Mouse (Mus musculus) adrenal gland, adult (tissue): Measurements from ENCODE around the gene Eci1.
A peak's percentile ranks its signal among the peaks of the same experiment; 100 is the strongest.
"Not testable (repeated sequence)": the region's sequence is repeated elsewhere in the genome, so short reads cannot be mapped to it uniquely, and the experiment has no call there.

Source experiments
- DNase-seq, 2 experiments: peaks; one replicate each; pipeline ENCODE4 v3.0.0; 2022 to 2023; ENCODE audit warnings: low spot score in 1 of 2; ENCODE audit not compliant: inconsistent age in 2 of 2

Eci1 gene

GRCm38 (mm10) chr17:24437016-24437415, 10.6 kb downstream of the Eci1 start:
- DNase-seq, result peak in 1 of 2 experiments; percentile 83

DNA sequence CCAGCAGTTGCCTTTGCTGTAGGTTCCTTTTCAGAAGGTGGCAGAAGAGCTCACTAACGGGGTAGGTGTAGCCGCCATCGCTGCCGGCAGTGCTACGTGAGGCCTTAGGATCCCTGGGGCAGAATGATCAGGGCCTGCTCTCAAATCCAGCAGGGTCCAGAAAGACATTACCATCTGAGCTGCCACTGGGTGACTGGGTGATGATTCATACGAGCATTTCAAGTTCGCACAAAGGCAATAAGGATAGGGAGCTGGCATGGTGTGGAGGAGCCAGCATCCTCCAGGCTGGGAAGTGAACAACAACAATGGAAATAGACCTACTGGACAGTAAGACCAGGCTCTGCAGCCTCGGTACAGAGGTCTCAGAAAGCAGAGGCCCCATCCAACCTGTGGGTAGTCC, 13.9 kb downstream of the Eci1 start:
- DNase-seq, result peak in 1 of 2 experiments; percentile 68

- no peak for DNase-seq
Observed at GRCm38 (mm10) chr17:24441148-24441547, 14.7 kb downstream of the Eci1 start.

DNA sequence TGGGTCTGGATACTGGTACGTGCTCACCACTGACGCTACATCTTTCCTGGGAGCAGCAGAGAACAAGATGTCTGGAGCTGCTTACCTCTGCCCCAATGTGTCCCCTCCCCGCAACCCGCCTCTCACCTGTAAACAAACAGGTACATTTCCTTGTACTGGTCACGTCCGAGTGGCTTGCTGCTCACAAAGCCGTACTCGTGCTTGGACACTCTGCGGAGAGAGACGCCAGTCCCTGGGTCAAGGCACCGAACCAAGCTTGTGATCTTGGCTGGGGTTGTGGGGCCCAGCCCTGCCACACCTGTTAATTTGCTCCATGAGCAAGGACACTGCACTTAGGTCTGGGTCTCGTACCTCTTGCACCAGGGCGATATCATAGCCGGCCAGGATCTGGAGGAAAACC, 15.7 kb downstream of the Eci1 start:
- DNase-seq, result no peak

DNA sequence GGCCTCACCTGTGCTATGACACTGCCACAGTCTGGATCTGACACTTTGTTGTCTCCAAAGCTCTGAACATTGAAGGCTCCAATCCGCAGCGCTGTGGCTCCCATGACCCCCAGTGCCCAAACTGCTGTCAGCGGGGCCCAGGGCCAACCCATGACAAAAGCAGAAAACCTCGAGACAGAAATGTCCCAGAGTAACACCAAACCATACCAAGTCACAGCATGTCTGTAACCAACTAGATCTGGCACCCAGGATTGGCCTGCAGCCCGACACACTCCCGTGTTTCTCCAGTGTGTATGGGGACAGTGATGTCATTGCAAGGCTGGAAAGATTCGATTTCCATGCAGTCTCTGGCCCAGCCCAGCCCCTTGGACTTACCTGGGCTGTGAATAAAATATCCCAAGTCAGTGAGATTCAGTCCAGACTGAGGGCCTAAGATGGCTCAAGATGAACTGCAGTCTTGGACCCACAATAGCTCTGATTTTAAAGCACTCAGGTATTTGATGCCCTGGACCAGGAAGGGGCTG, 16.3 kb downstream of the Eci1 start, which contains the start of gene Dnase1l2:
Gene Dnase1l2 (minus strand): TSS at position 474 of the 524 bp plus-strand sequence.
- no peak for DNase-seq

DNA sequence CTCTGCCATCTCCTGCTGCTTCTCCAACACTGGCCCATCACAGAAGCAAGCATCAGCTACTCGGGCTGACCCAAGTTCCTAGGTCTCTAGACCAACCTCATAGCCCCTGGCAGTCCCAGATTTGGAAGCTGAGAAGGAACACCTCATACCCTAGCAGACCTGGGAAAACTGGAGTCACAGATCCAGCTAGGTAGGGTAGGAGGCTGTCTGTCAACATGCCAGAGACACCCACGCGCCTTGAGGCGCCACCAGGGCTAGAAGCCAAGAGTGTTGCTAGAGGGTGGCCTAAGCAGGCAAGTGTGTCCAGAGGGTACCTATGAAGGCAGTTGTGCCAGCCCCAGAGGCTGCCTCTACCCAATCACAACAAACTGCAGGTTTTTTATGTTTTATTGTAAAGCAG, 17.0 kb downstream of the Eci1 start:
- DNase-seq, result no peak

DNA sequence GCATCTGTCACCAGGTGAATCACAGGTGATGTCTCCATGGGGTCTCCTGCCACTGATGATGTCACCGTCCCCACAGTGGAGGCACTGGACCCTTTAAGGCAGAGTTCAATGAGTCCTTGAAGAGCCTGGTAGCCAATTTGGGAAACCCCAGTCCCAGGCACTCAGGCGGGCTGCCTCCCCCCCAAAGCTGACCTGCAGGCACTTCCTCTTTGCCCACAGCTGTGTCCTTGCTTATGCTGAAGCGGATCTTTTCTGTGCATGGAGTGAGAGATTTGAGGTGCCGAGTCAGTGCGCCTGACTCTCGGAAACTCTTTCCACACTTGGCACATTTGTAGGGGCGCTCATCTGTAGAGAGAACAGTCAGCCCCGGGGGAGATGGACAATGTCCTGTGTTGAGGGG, 20.1 kb downstream of the Eci1 start:
- DNase-seq, result no peak

DNA sequence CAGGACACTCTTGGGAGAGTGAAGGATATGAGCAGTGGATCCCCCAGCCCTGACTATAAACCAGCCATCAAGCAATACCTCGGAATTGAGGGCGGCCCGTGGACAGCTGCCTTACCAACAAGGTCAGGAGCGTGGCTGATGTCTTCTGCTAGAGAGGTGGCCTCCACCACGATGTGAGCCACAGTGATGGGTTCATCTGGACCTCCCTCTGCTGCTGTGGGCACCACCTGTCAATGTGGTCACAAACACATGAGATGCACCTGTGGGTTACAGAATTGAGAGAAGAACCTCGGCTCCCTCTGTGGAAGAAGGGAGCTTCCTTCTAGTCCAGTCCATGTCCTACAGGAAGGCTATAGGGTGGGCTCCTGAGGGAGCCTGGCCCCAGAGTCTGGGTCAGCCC, 23.1 kb downstream of the Eci1 start:
- DNase-seq, result no peak

GRCm38 (mm10) chr17:24451220-24451619, 24.8 kb downstream of the Eci1 start:
- DNase-seq, result no peak

- peak; percentile 48 to 73 for DNase-seq
Observed at GRCm38 (mm10) chr17:24453372-24453771, 26.9 kb downstream of the Eci1 start.

DNA sequence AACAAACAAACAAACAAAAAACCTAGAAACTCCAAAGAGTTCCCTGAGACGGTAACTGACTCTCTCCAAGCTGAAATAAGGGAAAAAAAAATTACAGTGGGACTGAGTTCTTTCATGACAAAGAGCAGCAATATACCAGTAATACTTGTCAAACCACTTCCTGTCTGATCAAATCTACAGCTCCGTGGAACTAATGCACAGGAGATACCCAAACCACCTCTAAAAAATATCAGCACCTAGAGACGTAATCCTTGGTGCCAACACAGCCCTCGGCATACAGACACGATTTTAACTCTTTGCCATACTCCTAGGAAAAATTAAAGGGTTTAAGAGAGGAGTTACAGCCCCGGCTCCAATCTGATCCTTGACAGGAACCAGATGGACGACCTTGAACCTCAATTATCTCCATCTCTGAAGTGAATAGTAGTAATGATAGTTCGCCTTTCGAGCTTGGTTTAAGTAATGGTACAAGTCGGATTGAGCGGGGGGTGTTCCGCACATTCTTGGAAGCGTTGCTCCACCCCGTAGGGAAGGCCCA, 27.8 kb downstream of the Eci1 start:
- DNase-seq, result no peak

- DNase-seq, result peak; percentile 100
Observed at GRCm38 (mm10) chr17:24454756-24455522, 28.5 kb downstream of the Eci1 start.

DNA sequence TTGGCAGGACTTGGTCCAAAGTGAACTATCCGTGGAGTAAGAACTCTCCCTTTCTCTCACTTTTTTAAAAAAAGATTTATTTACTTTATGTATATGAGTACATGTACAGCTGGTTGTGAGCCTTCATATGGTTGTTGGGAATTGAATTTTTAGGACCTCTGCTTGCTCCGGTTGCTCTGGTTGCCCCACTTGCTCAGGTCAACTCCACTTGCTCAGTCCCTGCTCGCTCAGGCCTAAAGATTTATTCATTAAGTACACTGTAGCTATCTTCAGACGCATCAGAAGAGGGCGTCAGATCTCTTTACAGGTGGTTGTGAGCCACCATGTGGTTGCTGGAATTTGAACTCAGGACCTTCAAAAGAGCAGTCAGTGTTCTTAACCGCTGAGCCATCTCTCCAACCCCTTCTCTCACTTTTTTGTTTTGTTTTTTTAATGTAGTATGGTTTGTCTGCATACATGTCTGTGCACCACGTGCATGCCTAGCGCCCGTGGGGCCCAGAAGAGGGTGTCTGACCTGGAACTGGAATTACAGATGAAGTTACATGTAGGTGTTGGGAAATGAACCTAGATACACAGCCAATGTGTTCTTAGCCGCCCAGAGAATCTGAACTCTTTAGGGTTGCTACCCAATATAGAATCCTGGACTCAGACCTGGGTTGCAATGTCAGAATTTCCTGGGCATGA, 29.2 kb downstream of the Eci1 start:
- DNase-seq, result not testable (repeated sequence)

GRCm38 (mm10) chr17:24461580-24461979, 35.1 kb downstream of the Eci1 start:
- DNase-seq, result peak in 1 of 2 experiments; percentile 77

GRCm38 (mm10) chr17:24462932-24463331, 36.5 kb downstream of the Eci1 start:
- DNase-seq, result no peak

DNA sequence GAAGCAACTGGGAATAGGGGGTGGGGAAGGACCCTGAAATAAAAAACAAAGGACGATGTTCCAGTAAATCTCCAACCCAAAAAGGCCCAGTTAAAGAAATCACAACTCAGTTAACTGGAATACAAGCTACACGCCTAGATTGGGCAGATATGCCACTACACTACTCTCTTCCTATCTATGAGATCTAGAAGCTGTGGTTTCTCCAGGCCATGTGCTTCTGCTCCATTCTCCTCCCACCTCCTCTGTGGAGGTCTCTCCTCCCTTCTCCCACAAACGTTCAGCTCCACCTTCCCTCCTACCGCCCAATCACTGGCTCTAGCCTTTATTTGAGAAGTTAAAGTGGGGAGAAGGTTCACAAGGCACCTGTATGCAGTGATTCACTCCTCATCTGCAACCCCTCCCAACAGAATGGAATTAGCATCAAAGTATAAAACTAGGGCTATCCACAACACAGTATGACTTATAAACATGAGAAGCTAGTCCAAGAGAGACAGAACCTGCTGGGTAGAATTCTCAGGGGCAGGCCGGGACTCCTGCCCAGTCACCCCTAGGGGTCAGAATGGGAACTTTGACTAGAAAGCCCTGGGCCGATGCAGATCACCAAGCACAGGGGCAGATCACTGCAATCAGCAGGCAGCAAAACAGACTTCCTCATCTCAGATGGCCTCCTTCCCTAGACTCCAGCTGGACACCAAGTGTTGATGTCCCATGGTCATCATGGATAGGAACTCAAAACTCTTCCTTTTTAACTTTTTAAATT, 37.1 kb downstream of the Eci1 start:
- DNase-seq, result no peak

DNA sequence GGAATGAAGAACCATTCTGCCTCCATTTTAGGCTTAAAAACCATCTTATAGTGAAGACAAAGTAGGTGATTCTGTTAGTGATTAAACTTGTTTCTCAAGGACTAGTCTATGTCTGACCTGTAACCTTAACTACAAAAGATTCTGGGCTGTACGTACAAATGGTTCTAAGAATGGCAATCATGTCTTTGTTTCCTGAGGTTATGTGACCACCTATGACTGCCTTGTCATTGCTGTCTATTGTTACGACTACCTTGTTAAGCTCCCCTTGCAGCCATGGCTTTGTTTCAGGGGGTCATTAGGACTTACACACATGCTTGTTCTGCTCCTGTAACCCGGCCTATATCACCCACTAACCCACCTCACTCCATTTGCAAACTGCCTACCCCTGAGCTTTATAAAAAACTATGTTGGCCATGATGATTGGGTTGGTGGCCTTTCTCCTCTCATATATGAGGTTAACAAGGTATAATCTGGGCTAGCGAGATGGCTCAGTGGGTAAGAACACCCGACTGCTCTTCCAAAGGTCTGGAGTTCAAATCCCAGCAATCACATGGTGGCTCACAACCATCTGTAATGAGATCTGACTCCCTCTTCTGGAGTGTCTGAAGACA, 42.3 kb downstream of the Eci1 start:
- no peak for DNase-seq

DNA sequence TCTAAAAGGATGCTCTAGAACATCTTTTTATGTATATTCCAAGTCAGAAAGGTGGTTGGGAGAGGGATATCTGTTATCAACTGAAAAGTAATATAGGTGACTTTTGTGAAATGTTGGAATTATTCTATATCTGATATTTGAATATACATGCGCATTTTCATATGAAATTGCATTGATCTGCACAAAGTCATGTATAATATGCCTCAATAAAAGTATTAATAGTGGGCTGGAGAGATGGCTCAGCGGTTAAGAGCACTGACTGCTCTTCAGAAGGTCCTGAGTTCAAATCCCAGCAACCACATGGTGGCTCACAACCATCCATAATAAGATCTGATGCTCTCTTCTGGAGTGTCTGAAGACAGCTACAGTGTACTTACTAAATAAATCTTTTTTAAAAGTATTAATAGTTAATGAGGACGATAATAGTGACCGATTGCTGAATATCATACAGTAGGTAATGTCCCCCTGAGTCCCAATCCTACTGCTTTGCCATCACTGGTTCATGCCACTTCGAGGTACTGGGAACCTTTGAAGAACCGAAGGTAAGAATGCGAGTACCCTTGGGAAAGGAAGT, 43.0 kb downstream of the Eci1 start:
- no peak for DNase-seq

GRCm38 (mm10) chr17:24469910-24470602, 43.6 kb downstream of the Eci1 start, which contains the start of the genes E4f1 and Pgp:
E4f1 (minus strand) TSS chr17:24470313.
Pgp (plus strand) TSS chr17:24470392.
- DNase-seq, result peak; percentile 99 to 100
